Mouse (Mus musculus): ENCODE measurements around the gene Cmss1. TPM values are rescaled to one million over a fixed set of nuclear protein-coding genes. Genes with fewer than 3 reads are reported as not detected.
"Not testable (repeated sequence)": the region's sequence is repeated elsewhere in the genome, so short reads cannot be mapped to it uniquely, and the experiment has no call there.

The Cmss1 gene
- polyA plus RNA-seq, 1 experiment = 6.5 TPM

GRCm38 (mm10) chr16:57403825-57404224 lies 202.8 kb downstream of the Cmss1 start:
- H3K27ac ChIP-seq (ENCODE audit: insufficient read depth, low read depth, low read length) = no peak overlapping the region

DNA sequence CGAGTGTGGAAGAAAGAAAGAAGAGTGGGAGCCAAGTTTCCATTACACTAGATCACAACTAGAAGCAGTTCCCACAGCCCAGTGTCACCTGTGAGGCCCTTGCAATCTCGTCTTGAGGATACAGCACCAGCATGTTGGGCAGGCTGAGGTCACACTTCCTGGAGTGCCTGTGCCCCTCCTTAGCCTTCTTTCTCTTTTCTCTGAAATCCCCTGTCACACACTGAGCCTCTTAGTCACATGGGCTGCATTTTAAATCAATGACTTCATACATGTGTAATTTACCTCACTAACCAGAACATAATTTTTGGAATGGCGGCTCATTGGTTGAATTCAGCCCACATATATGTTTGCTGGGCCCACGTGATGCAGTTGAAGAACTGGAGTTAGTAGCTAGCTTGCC lies 203.8 kb downstream of the Cmss1 start:
- Histone ChIP-seq H3K4me1 (ENCODE audit: control insufficient read depth, insufficient read depth, low read length) (peaks cover 3% of the 10 kb centered on the region; the same call in 1 of the 2 replicates), H3K4me3 (ENCODE audit: insufficient read depth, low read length) (no peak overlapping the region), H3K27ac (ENCODE audit: insufficient read depth, low read depth, low read length) (no peak overlapping the region)
- TF ChIP-seq CTCF (IDR thresholded peaks at IDR 0.05; ENCODE audit: low read depth, low read length) (no peak), POLR2A (IDR thresholded peaks at IDR 0.05; ENCODE audit: borderline replicate concordance, low read depth, low read length) (no peak)

More at GRCm38 (mm10) chr16:57403825-57404224, 202.8 kb downstream of the Cmss1 start:
- Histone ChIP-seq H3K4me3 (ENCODE audit: insufficient read depth, low read length) (no peak overlapping the region), H3K4me1 (ENCODE audit: control insufficient read depth, insufficient read depth, low read length) (peaks cover 3% of the 10 kb centered on the region; the same call in 1 of the 2 replicates)
- TF ChIP-seq CTCF (IDR thresholded peaks at IDR 0.05; ENCODE audit: low read depth, low read length) (no peak), POLR2A (IDR thresholded peaks at IDR 0.05; ENCODE audit: borderline replicate concordance, low read depth, low read length) (no peak)

GRCm38 (mm10) chr16:57401702-57402101 lies 205.0 kb downstream of the Cmss1 start:
- TF ChIP-seq CTCF (IDR thresholded peaks at IDR 0.05; ENCODE audit: low read depth, low read length) (no peak), POLR2A (IDR thresholded peaks at IDR 0.05; ENCODE audit: borderline replicate concordance, low read depth, low read length) (no peak)
- Histone ChIP-seq H3K4me3 (ENCODE audit: insufficient read depth, low read length) (no peak overlapping the region), H3K4me1 (ENCODE audit: control insufficient read depth, insufficient read depth, low read length) (peaks cover 3% of the 10 kb centered on the region; the same call in 1 of the 2 replicates), H3K27ac (ENCODE audit: insufficient read depth, low read depth, low read length) (no peak overlapping the region)

GRCm38 (mm10) chr16:57399566-57399965 lies 207.1 kb downstream of the Cmss1 start:
- Histone ChIP-seq H3K4me3 (ENCODE audit: insufficient read depth, low read length) (no peak overlapping the region), H3K27ac (ENCODE audit: insufficient read depth, low read depth, low read length) (no peak overlapping the region), H3K4me1 (ENCODE audit: control insufficient read depth, insufficient read depth, low read length) (peaks cover 13% of the 10 kb centered on the region)
- TF ChIP-seq POLR2A (IDR thresholded peaks at IDR 0.05; ENCODE audit: borderline replicate concordance, low read depth, low read length) (no peak), CTCF (IDR thresholded peaks at IDR 0.05; ENCODE audit: low read depth, low read length) (no peak)

GRCm38 (mm10) chr16:57398387-57399214 lies 208.1 kb downstream of the Cmss1 start:
- no peak for TF ChIP-seq CTCF (IDR thresholded peaks at IDR 0.05; ENCODE audit: low read depth, low read length)
- TF ChIP-seq POLR2A (IDR thresholded peaks at IDR 0.05; ENCODE audit: borderline replicate concordance, low read depth, low read length) = no peak
- Histone ChIP-seq H3K4me3 (ENCODE audit: insufficient read depth, low read length) (no peak overlapping the region), H3K27ac (ENCODE audit: insufficient read depth, low read depth, low read length) (no peak overlapping the region), H3K4me1 (ENCODE audit: control insufficient read depth, insufficient read depth, low read length) (peaks cover 13% of the 10 kb centered on the region)

- Histone ChIP-seq H3K4me1 (ENCODE audit: control insufficient read depth, insufficient read depth, low read length) (peaks cover 12% of the 10 kb centered on the region), H3K27ac (ENCODE audit: insufficient read depth, low read depth, low read length) (no peak overlapping the region), H3K4me3 (ENCODE audit: insufficient read depth, low read length) (no peak overlapping the region)
- TF ChIP-seq POLR2A (IDR thresholded peaks at IDR 0.05; ENCODE audit: borderline replicate concordance, low read depth, low read length) (no peak), CTCF (IDR thresholded peaks at IDR 0.05; ENCODE audit: low read depth, low read length) (no peak)
These were observed 208.8 kb downstream of the Cmss1 start for GRCm38 (mm10) chr16:57397845-57398244.

- H3K4me3 ChIP-seq (ENCODE audit: insufficient read depth, low read length) = no peak overlapping the region
- no peak overlapping the region for H3K27ac ChIP-seq (ENCODE audit: insufficient read depth, low read depth, low read length)
- peaks cover 10% of the 10 kb centered on the region for H3K4me1 ChIP-seq (ENCODE audit: control insufficient read depth, insufficient read depth, low read length)
- TF ChIP-seq POLR2A (IDR thresholded peaks at IDR 0.05; ENCODE audit: borderline replicate concordance, low read depth, low read length) (no peak), CTCF (IDR thresholded peaks at IDR 0.05; ENCODE audit: low read depth, low read length) (no peak)
These were observed 210.4 kb downstream of the Cmss1 start for GRCm38 (mm10) chr16:57396249-57396648.

GRCm38 (mm10) chr16:57393161-57393560 lies 213.5 kb downstream of the Cmss1 start:
- H3K4me1 ChIP-seq (ENCODE audit: control insufficient read depth, insufficient read depth, low read length) = peaks cover 26% of the 10 kb centered on the region
- TF ChIP-seq CTCF (IDR thresholded peaks at IDR 0.05; ENCODE audit: low read depth, low read length) (no peak), POLR2A (IDR thresholded peaks at IDR 0.05; ENCODE audit: borderline replicate concordance, low read depth, low read length) (no peak)
- H3K27ac ChIP-seq (ENCODE audit: insufficient read depth, low read depth, low read length) = no peak overlapping the region
- no peak overlapping the region for H3K4me3 ChIP-seq (ENCODE audit: insufficient read depth, low read length)

GRCm38 (mm10) chr16:57392461-57392860 lies 214.2 kb downstream of the Cmss1 start:
- Histone ChIP-seq H3K4me3 (ENCODE audit: insufficient read depth, low read length) (no peak overlapping the region), H3K4me1 (ENCODE audit: control insufficient read depth, insufficient read depth, low read length) (peaks cover 26% of the 10 kb centered on the region), H3K27ac (ENCODE audit: insufficient read depth, low read depth, low read length) (no peak overlapping the region)
- TF ChIP-seq CTCF (IDR thresholded peaks at IDR 0.05; ENCODE audit: low read depth, low read length) = no peak
- no peak for TF ChIP-seq POLR2A (IDR thresholded peaks at IDR 0.05; ENCODE audit: borderline replicate concordance, low read depth, low read length)

DNA sequence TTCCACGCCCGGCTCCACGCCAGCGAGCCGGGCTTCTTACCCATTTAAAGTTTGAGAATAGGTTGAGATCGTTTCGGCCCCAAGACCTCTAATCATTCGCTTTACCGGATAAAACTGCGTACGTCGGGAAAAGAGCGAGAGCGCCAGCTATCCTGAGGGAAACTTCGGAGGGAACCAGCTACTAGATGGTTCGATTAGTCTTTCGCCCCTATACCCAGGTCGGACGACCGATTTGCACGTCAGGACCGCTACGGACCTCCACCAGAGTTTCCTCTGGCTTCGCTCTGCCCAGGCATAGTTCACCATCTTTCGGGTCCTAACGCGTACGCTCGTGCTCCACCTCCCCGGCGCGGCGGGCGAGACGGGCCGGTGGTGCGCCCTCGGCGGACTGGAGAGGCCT lies 215.5 kb downstream of the Cmss1 start:
- H3K27ac ChIP-seq (ENCODE audit: insufficient read depth, low read depth, low read length); H3K4me3 ChIP-seq (ENCODE audit: insufficient read depth, low read length): not testable (repeated sequence)
- H3K4me1 ChIP-seq (ENCODE audit: control insufficient read depth, insufficient read depth, low read length) = peaks cover 21% of the 10 kb centered on the region

Measured in bone marrow macrophage, adult 2 months (primary cell).